Mouse (Mus musculus): ENCODE results near the gene Caskin2. TPM values are rescaled to one million over a fixed set of nuclear protein-coding genes. Genes with fewer than 3 reads are reported as not detected.

Gene Caskin2
- total and polyA plus RNA-seq, 3 experiments, result 6.5 to 10.9 TPM; not detected in 1

DNA sequence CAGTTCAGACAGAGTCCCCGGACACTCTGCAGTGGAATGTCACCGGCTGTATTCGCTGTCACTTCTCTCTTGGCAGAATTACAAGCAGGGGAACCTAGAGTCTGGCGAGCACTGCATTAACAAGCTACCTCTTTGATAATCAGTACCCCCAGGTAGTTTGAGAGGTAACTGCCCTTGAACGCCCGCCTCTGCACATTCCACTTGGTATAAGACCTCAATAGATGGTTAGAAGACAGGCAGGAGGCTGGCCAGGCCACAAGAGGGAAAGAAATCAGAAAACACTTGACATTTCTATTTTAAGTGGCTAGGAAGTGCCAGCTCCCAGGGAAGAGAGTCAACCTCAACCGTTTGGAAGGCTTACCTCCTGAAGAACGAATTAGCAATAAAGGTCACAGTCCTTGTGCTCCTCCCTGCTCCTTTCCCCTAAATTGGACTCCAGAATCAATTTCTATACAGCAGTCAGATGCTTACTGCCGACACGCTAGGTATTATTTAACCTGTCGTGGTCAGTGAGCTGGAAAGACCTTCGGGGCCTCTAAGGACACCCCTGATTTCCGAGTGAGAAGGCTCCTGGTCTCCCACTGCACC is 47.0 kb downstream of the Caskin2 start:
- peak overlapping the region; percentile 86 to 94 for H3K4me3 ChIP-seq (ENCODE audit: control insufficient read depth in 1 of 2, insufficient read depth in 1 of 2, low read depth in 2 of 2, low read length in 2 of 2)
- H3K4me1 ChIP-seq (ENCODE audit: control insufficient read depth in 1 of 2, insufficient read depth in 2 of 2, low read length in 2 of 2), result peaks cover 5 to 10% of the 10 kb centered on the region in 2 experiments
- no peaks in the 10 kb centered on the region for H3K27me3 ChIP-seq (ENCODE audit: control insufficient read depth in 1 of 2, insufficient read depth in 2 of 2, low read length in 2 of 2)
- peaks cover 0 to 6% of the 10 kb centered on the region in 2 experiments; a peak in 2 of 4 replicates for H3K36me3 ChIP-seq (ENCODE audit: control insufficient read depth in 1 of 2, insufficient read depth in 2 of 2, low read length in 2 of 2)
- TF ChIP-seq HCFC1 (IDR thresholded peaks at IDR 0.05; ENCODE audit: low read depth, low read length), result no peak
- H3K9me3 ChIP-seq (replicated peaks; ENCODE audit: insufficient read depth, low read length), result no peaks in the 10 kb centered on the region
- H3K27ac ChIP-seq (ENCODE audit: control insufficient read depth, low read depth, low read length), result peak overlapping the region; percentile 60
- H3K79me2 ChIP-seq (ENCODE audit: control insufficient read depth, insufficient read depth, low read length, poor library complexity), result peaks cover 5% of the 10 kb centered on the region; the same call in 1 of the 2 replicates
- peak; percentile 56 for DNase-seq (ENCODE audit: low read depth, low spot score)
- peak overlapping the region; percentile 94 for H3K9ac ChIP-seq (ENCODE audit: control insufficient read depth, low read depth, low read length, poor library complexity, severe bottlenecking)

DNA sequence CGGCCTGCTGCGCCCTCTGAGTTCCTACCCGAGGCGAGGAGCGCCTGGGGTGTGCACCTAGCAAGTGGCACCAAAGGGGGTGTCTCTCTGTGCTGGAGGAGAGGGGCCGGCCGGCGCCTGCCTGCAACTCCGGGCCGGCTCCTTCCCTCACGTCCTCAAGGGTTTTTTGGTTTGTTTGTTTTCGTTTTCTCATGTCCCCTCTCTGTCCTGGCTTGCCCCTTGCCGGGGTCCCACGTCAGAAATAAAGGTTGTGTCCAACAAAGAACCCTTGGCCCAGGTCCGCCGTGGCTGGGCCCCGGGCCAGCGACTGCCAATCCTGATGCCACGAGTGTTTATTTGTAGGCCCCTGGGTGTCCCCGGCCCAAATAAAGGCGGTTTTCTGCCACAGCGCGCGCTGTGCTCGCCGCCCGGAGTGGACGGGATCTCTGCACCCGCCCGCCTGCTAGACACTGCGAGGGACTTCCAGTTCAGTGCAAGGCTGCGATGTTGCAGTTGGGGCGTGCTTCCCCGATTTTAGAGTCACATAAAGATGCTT is 47.8 kb downstream of the Caskin2 start:
- no peaks in the 10 kb centered on the region for H3K9me3 ChIP-seq (replicated peaks; ENCODE audit: insufficient read depth, low read length)
- peak; percentile 80 for DNase-seq (ENCODE audit: low read depth, low spot score)
- peaks cover 5% of the 10 kb centered on the region; the same call in 1 of the 2 replicates for H3K79me2 ChIP-seq (ENCODE audit: control insufficient read depth, insufficient read depth, low read length, poor library complexity)
- H3K9ac ChIP-seq (ENCODE audit: control insufficient read depth, low read depth, low read length, poor library complexity, severe bottlenecking), result peak overlapping the region; percentile 94
- peaks cover 5 to 10% of the 10 kb centered on the region in 2 experiments for H3K4me1 ChIP-seq (ENCODE audit: control insufficient read depth in 1 of 2, insufficient read depth in 2 of 2, low read length in 2 of 2)
- peaks cover 0 to 6% of the 10 kb centered on the region in 2 experiments; a peak in 2 of 4 replicates for H3K36me3 ChIP-seq (ENCODE audit: control insufficient read depth in 1 of 2, insufficient read depth in 2 of 2, low read length in 2 of 2)
- peak overlapping the region; percentile 60 for H3K27ac ChIP-seq (ENCODE audit: control insufficient read depth, low read depth, low read length)
- TF ChIP-seq MYB (IDR thresholded peaks at IDR 0.05; ENCODE audit: low read depth, low read length), result no peak
- 0 out of 2 replicates have a peak, but pooled peaks have one; percentile 16 for TF ChIP-seq UBTF (IDR thresholded peaks at IDR 0.05; ENCODE audit: borderline replicate concordance, insufficient read depth, low read depth, low read length)
- 0 out of 2 replicates have a peak, but pooled peaks have one; percentile 1 for TF ChIP-seq ELF1 (IDR thresholded peaks at IDR 0.05; ENCODE audit: low read depth, low read length)
- no peak for TF ChIP-seq GABPA (IDR thresholded peaks at IDR 0.05; ENCODE audit: low read depth, low read length)
- TF ChIP-seq ZMIZ1 (IDR thresholded peaks at IDR 0.05; ENCODE audit: low read depth, low read length), result 0 out of 2 replicates have a peak, but pooled peaks have one; percentile 6
- 0 out of 4 replicates have a peak, but pooled peaks of 1 of the 2 experiments have one; percentile 19 for TF ChIP-seq POLR2A (IDR thresholded peaks at IDR 0.05; ENCODE audit: control insufficient read depth in 1 of 2, insufficient read depth in 1 of 2, low read depth in 1 of 2, low read length in 2 of 2, poor library complexity in 1 of 2)
- TF ChIP-seq ZKSCAN1 (IDR thresholded peaks at IDR 0.05; ENCODE audit: low read depth, low read length), result 0 out of 2 replicates have a peak, but pooled peaks have one; percentile 6
- 0 out of 2 replicates have a peak, but pooled peaks have one; percentile 30 for TF ChIP-seq MXI1 (IDR thresholded peaks at IDR 0.05; ENCODE audit: low read depth, low read length)
- no peaks in the 10 kb centered on the region for H3K27me3 ChIP-seq (ENCODE audit: control insufficient read depth in 1 of 2, insufficient read depth in 2 of 2, low read length in 2 of 2)
- peak overlapping the region; percentile 86 to 94 for H3K4me3 ChIP-seq (ENCODE audit: control insufficient read depth in 1 of 2, insufficient read depth in 1 of 2, low read depth in 2 of 2, low read length in 2 of 2)

GRCm38 (mm10) chr11:115765103-115765606 is 48.3 kb downstream of the Caskin2 start, which contains the start of gene Tmem94:
Tmem94 (plus strand) TSS chr11:115765433.
- Histone ChIP-seq H3K4me1 (ENCODE audit: control insufficient read depth in 1 of 2, insufficient read depth in 2 of 2, low read length in 2 of 2) (peaks cover 5 to 10% of the 10 kb centered on the region in 2 experiments), H3K4me3 (ENCODE audit: control insufficient read depth in 1 of 2, insufficient read depth in 1 of 2, low read depth in 2 of 2, low read length in 2 of 2) (peak within 1 kb of the TSS; percentile 86 to 94), H3K79me2 (ENCODE audit: control insufficient read depth, insufficient read depth, low read length, poor library complexity) (peaks cover 5% of the 10 kb centered on the region; the same call in 1 of the 2 replicates), H3K9me3 (replicated peaks; ENCODE audit: insufficient read depth, low read length) (no peaks in the 10 kb centered on the region), H3K27ac (ENCODE audit: control insufficient read depth, low read depth, low read length) (peak within 1 kb of the TSS; percentile 85), H3K36me3 (ENCODE audit: control insufficient read depth in 1 of 2, insufficient read depth in 2 of 2, low read length in 2 of 2) (peaks cover 0 to 6% of the 10 kb centered on the region in 2 experiments; a peak in 2 of 4 replicates), H3K9ac (ENCODE audit: control insufficient read depth, low read depth, low read length, poor library complexity, severe bottlenecking) (peak within 1 kb of the TSS; percentile 94), H3K27me3 (ENCODE audit: control insufficient read depth in 1 of 2, insufficient read depth in 2 of 2, low read length in 2 of 2) (no peaks in the 10 kb centered on the region)
- peak; percentile 99 for DNase-seq (ENCODE audit: low read depth, low spot score)
- TF ChIP-seq USF2 (IDR thresholded peaks at IDR 0.05; ENCODE audit: borderline replicate concordance in 1 of 2, insufficient read depth in 1 of 2, low read depth in 1 of 2, low read length in 2 of 2) (no peak), USF1 (IDR thresholded peaks at IDR 0.05; ENCODE audit: low read depth, low read length) (no peak; the same call in 1 of the 2 replicates), TCF12 (IDR thresholded peaks at IDR 0.05; ENCODE audit: low read depth, low read length) (peak; percentile 85), CHD1 (IDR thresholded peaks at IDR 0.05; ENCODE audit: low read depth, low read length) (no peak), NRF1 (IDR thresholded peaks at IDR 0.05; ENCODE audit: insufficient read depth, low read depth, low read length, poor library complexity, severe bottlenecking) (peak; percentile 71), E2F4 (IDR thresholded peaks at IDR 0.05; ENCODE audit: borderline replicate concordance, low read depth, low read length) (peak; percentile 65; the same call in 1 of the 2 replicates), MYC (IDR thresholded peaks at IDR 0.05; ENCODE audit: low read depth, low read length) (no peak), SMC3 (IDR thresholded peaks at IDR 0.05; ENCODE audit: low read depth, low read length) (no peak), ZC3H11A (IDR thresholded peaks at IDR 0.05; ENCODE audit: low read depth, low read length) (no peak), GATA1 (IDR thresholded peaks at IDR 0.05; ENCODE audit: low read depth, low read length) (peak; percentile 59), MAZ (IDR thresholded peaks at IDR 0.05; ENCODE audit: low read depth, low read length) (peak; percentile 100), HCFC1 (IDR thresholded peaks at IDR 0.05; ENCODE audit: low read depth, low read length) (peak; percentile 95), RAD21 (IDR thresholded peaks at IDR 0.05; ENCODE audit: low read depth, low read length) (no peak), ELF1 (IDR thresholded peaks at IDR 0.05; ENCODE audit: low read depth, low read length) (peak; percentile 100)

Data from MEL (cell line).